Mouse (Mus musculus): ENCODE data around the gene Ptprq. TPM values are rescaled to one million over a fixed set of nuclear protein-coding genes. Genes with fewer than 3 reads are reported as not detected.

The Ptprq gene
- polyA plus RNA-seq, 1 experiment, result 1.4 TPM

- no peaks in the 10 kb centered on the region for H3K27me3 ChIP-seq (ENCODE audit: control insufficient read depth, insufficient read depth, low read length)
- H3K4me3 ChIP-seq (ENCODE audit: control insufficient read depth, low read depth, low read length), result no peak overlapping the region
- H3K36me3 ChIP-seq (ENCODE audit: control insufficient read depth, insufficient read depth, low read length), result no peaks in the 10 kb centered on the region
- TF ChIP-seq POLR2A (IDR thresholded peaks at IDR 0.05; ENCODE audit: control insufficient read depth, low read depth, low read length), result no peak
- TF ChIP-seq CTCF (IDR thresholded peaks at IDR 0.05; ENCODE audit: control insufficient read depth, insufficient read depth, insufficient replicate concordance, low read depth, low read length), result no peak
- H3K27ac ChIP-seq (ENCODE audit: control insufficient read depth, insufficient read depth, low read depth, low read length), result no peak overlapping the region
- H3K4me1 ChIP-seq (ENCODE audit: control insufficient read depth, insufficient read depth, low read length), result no peaks in the 10 kb centered on the region
Observed at GRCm38 (mm10) chr10:107568261-107568660, 151.6 kb downstream of the Ptprq start.

GRCm38 (mm10) chr10:107562875-107563274, 157.0 kb downstream of the Ptprq start:
- peaks cover 2% of the 10 kb centered on the region; the same call in 1 of the 2 replicates for H3K36me3 ChIP-seq (ENCODE audit: control insufficient read depth, insufficient read depth, low read length)
- peaks cover 2% of the 10 kb centered on the region; the same call in 1 of the 2 replicates for H3K4me1 ChIP-seq (ENCODE audit: control insufficient read depth, insufficient read depth, low read length)
- no peak overlapping the region for H3K27ac ChIP-seq (ENCODE audit: control insufficient read depth, insufficient read depth, low read depth, low read length)
- no peak for TF ChIP-seq CTCF (IDR thresholded peaks at IDR 0.05; ENCODE audit: control insufficient read depth, insufficient read depth, insufficient replicate concordance, low read depth, low read length)
- no peak for TF ChIP-seq POLR2A (IDR thresholded peaks at IDR 0.05; ENCODE audit: control insufficient read depth, low read depth, low read length)
- no peaks in the 10 kb centered on the region for H3K27me3 ChIP-seq (ENCODE audit: control insufficient read depth, insufficient read depth, low read length)
- no peak overlapping the region; the same call in 1 of the 2 replicates for H3K4me3 ChIP-seq (ENCODE audit: control insufficient read depth, low read depth, low read length)

GRCm38 (mm10) chr10:107560881-107561280, 159.0 kb downstream of the Ptprq start:
- TF ChIP-seq CTCF (IDR thresholded peaks at IDR 0.05; ENCODE audit: control insufficient read depth, insufficient read depth, insufficient replicate concordance, low read depth, low read length), result no peak
- peaks cover 2% of the 10 kb centered on the region; the same call in 1 of the 2 replicates for H3K4me1 ChIP-seq (ENCODE audit: control insufficient read depth, insufficient read depth, low read length)
- peaks cover 2% of the 10 kb centered on the region; the same call in 1 of the 2 replicates for H3K36me3 ChIP-seq (ENCODE audit: control insufficient read depth, insufficient read depth, low read length)
- H3K27me3 ChIP-seq (ENCODE audit: control insufficient read depth, insufficient read depth, low read length), result no peaks in the 10 kb centered on the region
- H3K4me3 ChIP-seq (ENCODE audit: control insufficient read depth, low read depth, low read length), result no peak overlapping the region
- no peak overlapping the region for H3K27ac ChIP-seq (ENCODE audit: control insufficient read depth, insufficient read depth, low read depth, low read length)

- Histone ChIP-seq H3K4me3 (ENCODE audit: control insufficient read depth, low read depth, low read length) (no peak overlapping the region), H3K4me1 (ENCODE audit: control insufficient read depth, insufficient read depth, low read length) (no peaks in the 10 kb centered on the region), H3K27ac (ENCODE audit: control insufficient read depth, insufficient read depth, low read depth, low read length) (no peak overlapping the region), H3K36me3 (ENCODE audit: control insufficient read depth, insufficient read depth, low read length) (no peaks in the 10 kb centered on the region), H3K27me3 (ENCODE audit: control insufficient read depth, insufficient read depth, low read length) (no peaks in the 10 kb centered on the region)
- TF ChIP-seq CTCF (IDR thresholded peaks at IDR 0.05; ENCODE audit: control insufficient read depth, insufficient read depth, insufficient replicate concordance, low read depth, low read length) (no peak), POLR2A (IDR thresholded peaks at IDR 0.05; ENCODE audit: control insufficient read depth, low read depth, low read length) (no peak)
Observed at GRCm38 (mm10) chr10:107543026-107543425, 176.8 kb downstream of the Ptprq start.

- Histone ChIP-seq H3K27ac (ENCODE audit: control insufficient read depth, insufficient read depth, low read depth, low read length) (no peak overlapping the region), H3K4me1 (ENCODE audit: control insufficient read depth, insufficient read depth, low read length) (no peaks in the 10 kb centered on the region), H3K4me3 (ENCODE audit: control insufficient read depth, low read depth, low read length) (no peak overlapping the region), H3K36me3 (ENCODE audit: control insufficient read depth, insufficient read depth, low read length) (no peaks in the 10 kb centered on the region), H3K27me3 (ENCODE audit: control insufficient read depth, insufficient read depth, low read length) (no peaks in the 10 kb centered on the region)
- TF ChIP-seq CTCF (IDR thresholded peaks at IDR 0.05; ENCODE audit: control insufficient read depth, insufficient read depth, insufficient replicate concordance, low read depth, low read length) (no peak), POLR2A (IDR thresholded peaks at IDR 0.05; ENCODE audit: control insufficient read depth, low read depth, low read length) (no peak)
Observed at GRCm38 (mm10) chr10:107528758-107529157, 191.1 kb downstream of the Ptprq start.

GRCm38 (mm10) chr10:107519216-107519615, 200.6 kb downstream of the Ptprq start:
- Histone ChIP-seq H3K36me3 (ENCODE audit: control insufficient read depth, insufficient read depth, low read length) (no peaks in the 10 kb centered on the region), H3K4me3 (ENCODE audit: control insufficient read depth, low read depth, low read length) (no peak overlapping the region), H3K27me3 (ENCODE audit: control insufficient read depth, insufficient read depth, low read length) (no peaks in the 10 kb centered on the region), H3K27ac (ENCODE audit: control insufficient read depth, insufficient read depth, low read depth, low read length) (no peak overlapping the region), H3K4me1 (ENCODE audit: control insufficient read depth, insufficient read depth, low read length) (no peaks in the 10 kb centered on the region)
- TF ChIP-seq CTCF (IDR thresholded peaks at IDR 0.05; ENCODE audit: control insufficient read depth, insufficient read depth, insufficient replicate concordance, low read depth, low read length) (no peak), POLR2A (IDR thresholded peaks at IDR 0.05; ENCODE audit: control insufficient read depth, low read depth, low read length) (no peak)

- no peak overlapping the region for H3K4me3 ChIP-seq (ENCODE audit: control insufficient read depth, low read depth, low read length)
- H3K27me3 ChIP-seq (ENCODE audit: control insufficient read depth, insufficient read depth, low read length), result no peaks in the 10 kb centered on the region
- TF ChIP-seq POLR2A (IDR thresholded peaks at IDR 0.05; ENCODE audit: control insufficient read depth, low read depth, low read length) (no peak), CTCF (IDR thresholded peaks at IDR 0.05; ENCODE audit: control insufficient read depth, insufficient read depth, insufficient replicate concordance, low read depth, low read length) (no peak)
- no peaks in the 10 kb centered on the region for H3K36me3 ChIP-seq (ENCODE audit: control insufficient read depth, insufficient read depth, low read length)
- H3K27ac ChIP-seq (ENCODE audit: control insufficient read depth, insufficient read depth, low read depth, low read length), result no peak overlapping the region
- H3K4me1 ChIP-seq (ENCODE audit: control insufficient read depth, insufficient read depth, low read length), result no peaks in the 10 kb centered on the region
Observed at GRCm38 (mm10) chr10:107516641-107517040, 203.2 kb downstream of the Ptprq start.

GRCm38 (mm10) chr10:107514735-107515134, 205.1 kb downstream of the Ptprq start:
- H3K4me3 ChIP-seq (ENCODE audit: control insufficient read depth, low read depth, low read length), result no peak overlapping the region
- TF ChIP-seq CTCF (IDR thresholded peaks at IDR 0.05; ENCODE audit: control insufficient read depth, insufficient read depth, insufficient replicate concordance, low read depth, low read length) (no peak), POLR2A (IDR thresholded peaks at IDR 0.05; ENCODE audit: control insufficient read depth, low read depth, low read length) (no peak)
- H3K36me3 ChIP-seq (ENCODE audit: control insufficient read depth, insufficient read depth, low read length), result no peaks in the 10 kb centered on the region
- H3K4me1 ChIP-seq (ENCODE audit: control insufficient read depth, insufficient read depth, low read length), result no peaks in the 10 kb centered on the region
- H3K27ac ChIP-seq (ENCODE audit: control insufficient read depth, insufficient read depth, low read depth, low read length), result no peak overlapping the region
- H3K27me3 ChIP-seq (ENCODE audit: control insufficient read depth, insufficient read depth, low read length), result no peaks in the 10 kb centered on the region

Data from testis, adult 2 months (tissue).